Mouse (Mus musculus) megakaryocyte, embryonic 14.5 days (primary cell): ENCODE results near the gene Minpp1. TPM values are rescaled to one million over a fixed set of nuclear protein-coding genes. Genes with fewer than 3 reads are reported as not detected.
"Not testable (repeated sequence)": the region's sequence is repeated elsewhere in the genome, so short reads cannot be mapped to it uniquely, and the experiment has no call there.

Experiments used
- H3K27me3 ChIP-seq: replicated peaks from 2 replicates; pipeline ENCODE3; 2012; ENCODE audit warnings: inconsistent platforms
- H3K36me3 ChIP-seq: replicated peaks from 2 replicates; pipeline ENCODE3; 2012; ENCODE audit warnings: low read length, inconsistent platforms, mixed read lengths
- H3K4me1 ChIP-seq: 2 replicates; pipeline ENCODE4 v1.6.1; 2012; ENCODE audit warnings: inconsistent platforms
- H3K4me3 ChIP-seq: replicated peaks from 2 replicates; pipeline ENCODE3; 2012; ENCODE audit warnings: moderate library complexity, mild to moderate bottlenecking, inconsistent platforms
- H3K9me3 ChIP-seq: 2 replicates; pipeline ENCODE4 v1.6.1; 2012; ENCODE audit warnings: inconsistent platforms
- FLI1 ChIP-seq: IDR thresholded peaks from 2 replicates; pipeline ENCODE4 v1.6.1; 2012; ENCODE audit warnings: low read length, inconsistent platforms, mixed read lengths
- GATA1 ChIP-seq: IDR thresholded peaks from 3 replicates; pipeline ENCODE4 v1.6.1; 2012; ENCODE audit warnings: mixed read lengths, low read length, inconsistent platforms, borderline replicate concordance
- polyA plus RNA-seq: library from polyadenylated mRNA; stranded (reverse); fragments of >175 nt; gene quantifications from 2 replicates; pipeline ENCODE4 v1.2.3, GENCODE M21; 2012; ENCODE audit warnings: low replicate concordance; ENCODE audit not compliant: insufficient read depth

The Minpp1 gene
- polyA plus RNA-seq: 41.2 and 92.1 TPM in 2 replicates

- Histone ChIP-seq H3K9me3 (no peaks in the 10 kb centered on the region), H3K27me3 (peaks cover 2% of the 10 kb centered on the region), H3K4me1 (peaks cover 29% of the 10 kb centered on the region), H3K4me3 (peak within 1 kb of the TSS; percentile 97), H3K36me3 (no peaks in the 10 kb centered on the region)
- TF ChIP-seq GATA1 (no peak), FLI1 (peak; percentile 88; the same call in 1 of the 2 replicates)
Observed at GRCm38 (mm10) chr19:32485681-32486105, at the start of gene Minpp1. Gene Minpp1, plus strand, starts transcription at chr19:32485769.

GRCm38 (mm10) chr19:32439356-32439755, 46.2 kb upstream of the Minpp1 start:
- Histone ChIP-seq H3K9me3 (peaks cover 23% of the 10 kb centered on the region), H3K27me3 (no peaks in the 10 kb centered on the region), H3K4me1 (no peaks in the 10 kb centered on the region), H3K4me3 (no peak overlapping the region), H3K36me3 (no peaks in the 10 kb centered on the region)
- TF ChIP-seq FLI1 (no peak), GATA1 (no peak)

- no peaks in the 10 kb centered on the region for H3K27me3 ChIP-seq
- H3K4me3 ChIP-seq: no peak overlapping the region
- no peaks in the 10 kb centered on the region for H3K4me1 ChIP-seq
- TF ChIP-seq GATA1 (no peak), FLI1 (no peak)
- H3K9me3 ChIP-seq: peaks cover 23% of the 10 kb centered on the region
- no peaks in the 10 kb centered on the region for H3K36me3 ChIP-seq
Observed at GRCm38 (mm10) chr19:32441568-32441967, 44.0 kb upstream of the Minpp1 start.

GRCm38 (mm10) chr19:32448931-32449330, 36.6 kb upstream of the Minpp1 start:
- TF ChIP-seq GATA1 (no peak), FLI1 (no peak)
- peaks cover 35% of the 10 kb centered on the region for H3K9me3 ChIP-seq
- H3K36me3 ChIP-seq: no peaks in the 10 kb centered on the region
- no peaks in the 10 kb centered on the region for H3K27me3 ChIP-seq
- H3K4me1 ChIP-seq: no peaks in the 10 kb centered on the region
- no peak overlapping the region for H3K4me3 ChIP-seq

GRCm38 (mm10) chr19:32452231-32452630, 33.3 kb upstream of the Minpp1 start:
- Histone ChIP-seq H3K36me3 (no peaks in the 10 kb centered on the region), H3K4me1 (no peaks in the 10 kb centered on the region), H3K4me3 (no peak overlapping the region), H3K27me3 (no peaks in the 10 kb centered on the region), H3K9me3 (peaks cover 35% of the 10 kb centered on the region)
- TF ChIP-seq FLI1 (no peak), GATA1 (no peak)

GRCm38 (mm10) chr19:32456744-32457143, 28.8 kb upstream of the Minpp1 start:
- TF ChIP-seq GATA1: no peak
- TF ChIP-seq FLI1: no peak
- no peaks in the 10 kb centered on the region for H3K27me3 ChIP-seq
- no peaks in the 10 kb centered on the region for H3K36me3 ChIP-seq
- no peaks in the 10 kb centered on the region for H3K4me1 ChIP-seq
- no peak overlapping the region for H3K4me3 ChIP-seq
- H3K9me3 ChIP-seq: peaks cover 18% of the 10 kb centered on the region

GRCm38 (mm10) chr19:32457631-32458030, 27.9 kb upstream of the Minpp1 start:
- H3K9me3 ChIP-seq: peaks cover 13% of the 10 kb centered on the region
- H3K36me3 ChIP-seq, H3K27me3 ChIP-seq, H3K4me3 ChIP-seq, H3K4me1 ChIP-seq: not testable (repeated sequence)

GRCm38 (mm10) chr19:32463037-32463436, 22.5 kb upstream of the Minpp1 start:
- H3K9me3 ChIP-seq: no peaks in the 10 kb centered on the region
- H3K4me1 ChIP-seq: peaks cover 12% of the 10 kb centered on the region
- no peak overlapping the region for H3K4me3 ChIP-seq
- H3K36me3 ChIP-seq: no peaks in the 10 kb centered on the region
- TF ChIP-seq FLI1 (no peak), GATA1 (no peak)
- H3K27me3 ChIP-seq: no peaks in the 10 kb centered on the region

GRCm38 (mm10) chr19:32465228-32465627, 20.3 kb upstream of the Minpp1 start:
- Histone ChIP-seq H3K4me3 (no peak overlapping the region), H3K9me3 (no peaks in the 10 kb centered on the region), H3K27me3 (peaks cover 2% of the 10 kb centered on the region), H3K4me1 (peaks cover 13% of the 10 kb centered on the region), H3K36me3 (no peaks in the 10 kb centered on the region)
- TF ChIP-seq FLI1 (no peak), GATA1 (no peak)

- H3K27me3 ChIP-seq: peaks cover 7% of the 10 kb centered on the region
- no peak for TF ChIP-seq GATA1
- TF ChIP-seq FLI1: no peak
- no peaks in the 10 kb centered on the region for H3K9me3 ChIP-seq
- H3K36me3 ChIP-seq: no peaks in the 10 kb centered on the region
- H3K4me1 ChIP-seq: peaks cover 22% of the 10 kb centered on the region
- no peak within 1 kb of the TSS for H3K4me3 ChIP-seq
Observed at GRCm38 (mm10) chr19:32466478-32466877, 19.1 kb upstream of the Minpp1 start, which contains the start of gene Rpl9-ps6. Gene Rpl9-ps6, minus strand, starts transcription at chr19:32466578.

- Histone ChIP-seq H3K9me3 (no peaks in the 10 kb centered on the region), H3K27me3 (peaks cover 8% of the 10 kb centered on the region), H3K4me3 (no peak overlapping the region), H3K4me1 (peaks cover 22% of the 10 kb centered on the region), H3K36me3 (no peaks in the 10 kb centered on the region)
- TF ChIP-seq GATA1 (no peak), FLI1 (no peak)
Observed at GRCm38 (mm10) chr19:32467325-32467724, 18.2 kb upstream of the Minpp1 start.
